Mouse (Mus musculus) heart, postnatal 0 days (tissue): ENCODE measurements around the gene Dusp19. TPM values are rescaled to one million over a fixed set of nuclear protein-coding genes. Genes with fewer than 3 reads are reported as not detected.

Source experiments
- ATAC-seq: fragments of 200-750 bp; cut with Nextera tagmentation; 2 replicates; pipeline ENCODE4 v1.8.0; 2017; ENCODE audit warnings: low read depth, moderate number of reproducible peaks, moderate library complexity; ENCODE audit not compliant: insufficient read depth
- DNase-seq: peaks from one replicate; pipeline ENCODE4 v3.0.0-alpha.2; 2016; ENCODE audit warnings: low spot score
- H3K27ac ChIP-seq: fragments of 300-500 bp; sonication (generic); 2 replicates; pipeline ENCODE4 v1.5.1; 2014; ENCODE audit warnings: low read depth, mild to moderate bottlenecking
- H3K27me3 ChIP-seq: fragments of 300-500 bp; sonication (generic); 2 replicates; pipeline ENCODE4 v1.6.1; 2014; ENCODE audit warnings: low read length, mixed read lengths; ENCODE audit not compliant: control insufficient read depth, insufficient read depth
- H3K36me3 ChIP-seq: fragments of 300-500 bp; sonication (generic); replicated peaks from 2 replicates; pipeline ENCODE4 v1.6.1; 2014; ENCODE audit warnings: low read length, mixed read lengths; ENCODE audit not compliant: control insufficient read depth, insufficient read depth
- H3K4me1 ChIP-seq: fragments of 300-500 bp; sonication (generic); 2 replicates; pipeline ENCODE4 v1.6.1; 2014; ENCODE audit warnings: antibody characterized with exemption; ENCODE audit not compliant: control insufficient read depth, insufficient read depth
- H3K4me2 ChIP-seq: fragments of 300-500 bp; sonication (generic); 2 replicates; pipeline ENCODE4 v1.6.1; 2014; ENCODE audit warnings: low read depth, mild to moderate bottlenecking, low read length, moderate library complexity
- H3K4me3 ChIP-seq: fragments of 300-500 bp; sonication (generic); 2 replicates; pipeline ENCODE4 v1.5.1; 2014; ENCODE audit warnings: low read depth, low read length
- H3K9ac ChIP-seq: fragments of 300-500 bp; sonication (generic); replicated peaks from 2 replicates; pipeline ENCODE4 v1.6.1; 2014; ENCODE audit warnings: low read depth, low read length, mixed read lengths
- H3K9me3 ChIP-seq: fragments of 300-500 bp; sonication (generic); replicated peaks from 2 replicates; pipeline ENCODE4 v1.6.1; 2016; ENCODE audit warnings: low read length; ENCODE audit not compliant: control insufficient read depth
- CTCF ChIP-seq: IDR thresholded peaks from 2 replicates; pipeline ENCODE4 v1.5.1; 2016; ENCODE audit warnings: antibody characterized with exemption, control low read depth, low read depth
- EP300 ChIP-seq: IDR thresholded peaks from 2 replicates; pipeline ENCODE4 v1.6.1; 2016; ENCODE audit warnings: antibody characterized with exemption, low read depth
- WGBS: fragments of 180-500 bp; shearing (Covaris S2); extraction: QIAGEN DNeasy Blood & Tissue Kit; methylation state at CpG from one replicate; pipeline ENCODE4 v1.1.7; 2014; 5-methylcytosine and 5-hydroxymethylcytosine counted together
- polyA plus RNA-seq: library from polyadenylated mRNA; unstranded; fragments of >200 nt; fragmentation: Nextera tagmentation; extraction: Ambion mirVana; gene quantifications from 2 replicates; pipeline ENCODE4 v1.2.1, GENCODE M21; 2015
- total RNA-seq: library from RNA; depleted of rRNA; stranded (reverse); fragments of >200 nt; gene quantifications from 2 replicates; pipeline ENCODE4 v1.2.3, GENCODE M21; 2014; ENCODE audit warnings: low replicate concordance

Gene Dusp19
- total and polyA plus RNA-seq, 2 experiments from 2014 or later, result 9.1 to 11.0 TPM

DNA sequence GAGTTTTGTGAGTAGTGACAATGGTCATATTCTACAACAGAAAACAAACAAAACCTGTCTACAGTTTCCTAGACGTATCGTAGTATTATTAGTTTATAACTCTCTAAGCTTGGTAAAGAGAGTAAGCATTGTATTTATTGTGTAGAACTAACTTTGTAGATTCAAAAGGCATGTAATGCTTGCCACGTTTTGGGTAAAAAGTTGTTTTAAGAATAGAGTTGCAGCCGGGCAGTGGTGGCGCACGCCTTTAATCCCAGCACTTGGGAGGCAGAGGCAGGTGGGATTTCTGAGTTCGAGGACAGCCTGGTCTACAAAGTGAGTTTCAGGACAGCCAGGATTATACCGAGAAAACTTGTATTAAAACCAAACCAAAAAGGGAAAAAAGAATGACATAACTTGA is 22.6 kb downstream of the Dusp19 start:
- Histone ChIP-seq H3K27me3 (no peaks in the 10 kb centered on the region), H3K4me1 (peaks cover 4% of the 10 kb centered on the region; the same call in 1 of the 2 replicates), H3K27ac (no peak overlapping the region), H3K9me3 (no peaks in the 10 kb centered on the region), H3K4me3 (peak overlapping the region; percentile 65), H3K9ac (peak overlapping the region; percentile 55), H3K36me3 (peaks cover 17% of the 10 kb centered on the region), H3K4me2 (peak overlapping the region; percentile 84)
- DNase-seq (no peak), ATAC-seq (no peak)
- WGBS, result 13% methylated on average over 8 of the region's 8 CpGs
- no peak for TF ChIP-seq CTCF
- no peak for TF ChIP-seq EP300

DNA sequence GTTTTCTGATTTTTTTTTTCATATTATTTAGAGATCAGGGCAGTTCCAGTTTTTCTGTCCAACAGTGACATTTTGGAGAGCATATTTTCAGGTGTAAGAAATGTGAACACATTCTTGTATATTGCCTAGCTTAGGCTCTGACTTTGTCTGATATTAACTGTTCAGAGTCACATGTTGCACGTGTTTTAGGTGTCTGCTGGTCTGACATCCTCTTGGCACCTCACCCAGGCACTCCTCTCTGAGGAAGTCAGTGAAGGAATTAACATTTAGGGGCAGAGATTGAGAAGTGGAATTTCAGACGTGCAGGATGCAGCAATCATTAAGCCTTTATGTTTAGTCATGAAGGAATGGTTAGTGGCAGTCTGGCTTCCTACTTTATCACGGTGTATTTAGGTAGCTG is 23.0 kb downstream of the Dusp19 start:
- Histone ChIP-seq H3K9ac (no peak overlapping the region), H3K4me1 (peaks cover 4% of the 10 kb centered on the region; the same call in 1 of the 2 replicates), H3K27me3 (no peaks in the 10 kb centered on the region), H3K4me2 (no peak overlapping the region; the same call in 1 of the 2 replicates), H3K4me3 (peak overlapping the region; percentile 65; the same call in 1 of the 2 replicates), H3K27ac (no peak overlapping the region), H3K36me3 (peaks cover 20% of the 10 kb centered on the region), H3K9me3 (no peaks in the 10 kb centered on the region)
- no peak for TF ChIP-seq EP300
- no peak for TF ChIP-seq CTCF
- 47% methylated on average over 3 of the region's 3 CpGs for WGBS
- ATAC-seq (no peak), DNase-seq (no peak)

DNA sequence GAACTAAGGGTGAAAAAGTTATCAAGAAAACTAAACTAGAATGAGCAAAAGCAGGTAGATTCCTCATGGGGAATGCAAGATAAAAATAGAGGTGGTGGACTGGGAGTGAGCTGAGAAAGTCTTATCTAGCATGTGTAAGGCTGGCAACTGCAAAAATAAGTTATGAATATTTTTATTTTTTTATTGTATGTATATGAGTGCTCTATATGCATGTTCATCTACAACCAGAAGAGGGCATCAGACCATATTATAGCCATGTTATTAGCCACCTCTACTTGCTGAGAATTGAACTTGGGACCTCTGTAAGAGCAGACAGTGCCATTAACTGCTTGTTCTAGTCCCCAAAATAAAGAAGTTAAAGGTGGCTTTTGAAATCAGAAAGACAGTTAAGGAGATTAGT is 44.6 kb downstream of the Dusp19 start:
- DNase-seq (no peak), ATAC-seq (no peak)
- H3K9me3 ChIP-seq, result no peaks in the 10 kb centered on the region
- H3K4me3 ChIP-seq, result no peak overlapping the region
- no peaks in the 10 kb centered on the region for H3K27me3 ChIP-seq
- no peak overlapping the region for H3K9ac ChIP-seq
- H3K27ac ChIP-seq, result no peak overlapping the region
- peaks cover 20% of the 10 kb centered on the region for H3K36me3 ChIP-seq
- no peak overlapping the region for H3K4me2 ChIP-seq
- no peaks in the 10 kb centered on the region for H3K4me1 ChIP-seq
- no peak for TF ChIP-seq EP300
- no peak for TF ChIP-seq CTCF

DNA sequence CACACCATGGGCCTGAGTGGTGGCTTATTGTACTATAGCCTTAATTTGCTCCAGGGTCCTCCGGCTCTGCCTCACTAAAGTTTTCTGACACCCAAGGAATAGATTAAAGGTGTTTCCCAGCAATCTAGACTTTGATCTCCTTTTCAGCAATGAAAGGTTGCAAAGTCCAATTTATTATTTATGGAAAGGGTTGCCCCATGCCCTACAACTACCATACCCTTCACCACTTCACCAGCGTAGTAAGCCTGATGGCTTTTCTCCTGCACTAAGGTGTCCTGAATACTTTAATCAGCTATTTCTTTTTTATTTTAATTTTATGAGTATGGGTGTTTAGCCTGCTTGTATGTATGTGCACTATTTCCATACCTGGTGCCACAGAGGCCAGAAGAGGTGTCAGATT is 45.8 kb downstream of the Dusp19 start:
- H3K4me3 ChIP-seq, result no peak overlapping the region
- no peaks in the 10 kb centered on the region for H3K4me1 ChIP-seq
- no peak overlapping the region for H3K27ac ChIP-seq
- DNase-seq (no peak), ATAC-seq (no peak)
- no peak overlapping the region for H3K4me2 ChIP-seq
- H3K27me3 ChIP-seq, result no peaks in the 10 kb centered on the region
- no peaks in the 10 kb centered on the region for H3K9me3 ChIP-seq
- WGBS, result 93% methylated on average over 2 of the region's 2 CpGs
- TF ChIP-seq EP300 (no peak), CTCF (no peak)
- peaks cover 12% of the 10 kb centered on the region for H3K36me3 ChIP-seq
- no peak overlapping the region for H3K9ac ChIP-seq

DNA sequence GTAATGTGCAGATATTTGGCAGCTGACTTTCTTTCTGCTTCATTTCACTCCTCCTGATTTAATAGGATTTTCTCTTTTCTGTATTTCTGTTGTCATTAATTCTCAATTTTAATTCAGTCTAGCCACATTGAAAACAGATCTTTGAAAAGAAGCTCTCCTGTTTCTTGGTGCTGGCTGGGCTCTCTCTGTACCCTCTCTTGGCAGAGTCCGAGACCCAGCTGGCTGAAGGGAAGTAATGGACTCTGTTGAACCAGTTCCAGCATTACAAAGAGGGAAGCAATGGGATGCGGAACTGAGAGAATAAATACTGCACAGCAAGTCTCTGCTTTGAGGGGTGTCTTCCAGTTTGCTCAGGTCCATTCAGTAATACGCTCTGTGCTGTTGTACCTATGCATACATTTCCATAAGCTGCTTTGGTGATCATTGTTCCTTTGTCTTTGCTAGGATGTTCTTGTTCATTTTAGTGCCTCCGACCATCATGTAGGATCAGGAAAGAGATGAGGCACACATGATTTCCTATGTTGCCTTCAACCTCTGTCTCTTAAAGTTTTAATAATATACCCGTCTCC is 50.6 kb downstream of the Dusp19 start:
- DNase-seq, result no peak
- 90% methylated on average over 5 of the region's 5 CpGs for WGBS

More for the DNA sequence above, 50.6 kb downstream of the Dusp19 start:
- Histone ChIP-seq H3K27ac (no peak overlapping the region), H3K9ac (no peak overlapping the region), H3K4me3 (no peak overlapping the region), H3K27me3 (no peaks in the 10 kb centered on the region), H3K4me1 (no peaks in the 10 kb centered on the region), H3K4me2 (no peak overlapping the region), H3K36me3 (0 out of 2 replicates have a peak, but pooled peaks cover 6% of the 10 kb centered on the region), H3K9me3 (no peaks in the 10 kb centered on the region)
- no peak for TF ChIP-seq CTCF
- TF ChIP-seq EP300, result no peak
- ATAC-seq, result no peak
